Mouse (Mus musculus) midbrain, embryonic 11.5 days (tissue): ENCODE results near the gene Chmp4b. TPM values are rescaled to one million over a fixed set of nuclear protein-coding genes. Genes with fewer than 3 reads are reported as not detected.
A peak's percentile ranks its signal among the peaks of the same experiment; 100 is the strongest.

Experiments
- ATAC-seq: fragments of 200-750 bp; cut with Nextera tagmentation; 2 replicates; pipeline ENCODE4 v1.8.0; 2017; ENCODE audit warnings: moderate TSS enrichment, moderate library complexity; ENCODE audit not compliant: low FRiP score
- DNase-seq: peaks from one replicate; pipeline ENCODE4 v3.0.0; 2015; ENCODE audit warnings: low spot score; ENCODE audit errors: missing footprints
- H3K27ac ChIP-seq: fragments of 300-500 bp; sonication (generic); 2 replicates; pipeline ENCODE4 v1.5.1; 2014; ENCODE audit warnings: low read depth, low read length
- H3K27me3 ChIP-seq: fragments of 300-500 bp; sonication (generic); 2 replicates; pipeline ENCODE4 v1.6.1; 2014; ENCODE audit warnings: mild to moderate bottlenecking, low read length, moderate library complexity, mixed read lengths; ENCODE audit not compliant: control insufficient read depth, insufficient read depth
- H3K36me3 ChIP-seq: fragments of 300-500 bp; sonication (generic); 2 replicates; pipeline ENCODE4 v1.6.1; 2014; ENCODE audit warnings: mild to moderate bottlenecking, low read length, moderate library complexity, mixed read lengths; ENCODE audit not compliant: control insufficient read depth, insufficient read depth
- H3K4me1 ChIP-seq: fragments of 300-500 bp; sonication (generic); 2 replicates; pipeline ENCODE4 v1.6.1; 2014; ENCODE audit warnings: low read length; ENCODE audit not compliant: control insufficient read depth, insufficient read depth
- H3K4me2 ChIP-seq: fragments of 300-500 bp; sonication (generic); 2 replicates; pipeline ENCODE4 v1.6.1; 2014; ENCODE audit warnings: mild to moderate bottlenecking, moderate library complexity
- H3K4me3 ChIP-seq: fragments of 300-500 bp; sonication (generic); 2 replicates; pipeline ENCODE4 v1.5.1; 2014; ENCODE audit warnings: low read depth, low read length
- H3K9ac ChIP-seq: fragments of 300-500 bp; sonication (generic); 2 replicates; pipeline ENCODE4 v1.6.1; 2014; ENCODE audit warnings: low read length
- H3K9me3 ChIP-seq: fragments of 300-500 bp; sonication (generic); 2 replicates; pipeline ENCODE4 v1.6.1; 2016; ENCODE audit warnings: low read length; ENCODE audit not compliant: control insufficient read depth
- WGBS: fragments of 180-500 bp; shearing (Covaris S2); extraction: QIAGEN DNeasy Blood & Tissue Kit; methylation state at CpG from one replicate; pipeline ENCODE4 v1.1.7; 2014; 5-methylcytosine and 5-hydroxymethylcytosine counted together
- polyA plus RNA-seq: library from polyadenylated mRNA; unstranded; fragments of >200 nt; fragmentation: Nextera tagmentation; extraction: Ambion mirVana; gene quantifications from 2 replicates; pipeline ENCODE4 v1.2.1, GENCODE M21; 2014

The Chmp4b gene
- polyA plus RNA-seq, 1 experiment from 2014 or later, result 12.7 TPM

DNA sequence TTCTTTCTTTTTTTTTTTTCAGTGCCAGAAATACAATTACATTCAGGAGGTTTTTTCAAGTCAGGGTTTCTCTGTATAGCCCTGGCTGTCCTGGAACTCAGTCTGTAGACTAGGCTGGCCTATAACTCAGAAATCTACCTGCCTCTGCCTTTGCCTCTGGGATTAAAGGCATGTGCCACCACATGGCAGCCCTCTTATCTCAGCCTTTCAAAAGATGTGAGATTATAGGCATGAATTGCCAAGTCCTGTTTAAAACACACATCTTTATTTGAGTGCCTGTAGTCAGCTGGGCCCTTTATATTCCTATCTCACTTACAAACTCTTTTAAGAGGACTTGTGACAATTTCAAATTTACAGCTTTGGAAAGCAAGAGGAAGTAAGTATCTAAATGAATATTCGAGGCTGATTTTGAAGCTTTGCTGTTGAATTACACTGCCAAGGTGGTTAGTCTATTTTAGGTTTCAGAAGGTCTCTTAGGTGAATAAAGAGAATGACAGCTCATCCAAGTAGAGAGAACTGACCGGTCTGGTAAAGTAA, 4.4 kb downstream of the Chmp4b start:
- H3K36me3 ChIP-seq, result peaks cover 3% of the 10 kb centered on the region; the same call in 1 of the 2 replicates
- no peak overlapping the region for H3K4me2 ChIP-seq
- H3K9ac ChIP-seq, result no peak overlapping the region
- H3K9me3 ChIP-seq, result no peaks in the 10 kb centered on the region
- DNase-seq (no peak), ATAC-seq (no peak)
- H3K27ac ChIP-seq, result no peak overlapping the region
- H3K27me3 ChIP-seq, result no peaks in the 10 kb centered on the region
- no peak overlapping the region for H3K4me3 ChIP-seq
- peaks cover 10% of the 10 kb centered on the region for H3K4me1 ChIP-seq
- WGBS, result 90% methylated on average over 2 of the region's 2 CpGs

DNA sequence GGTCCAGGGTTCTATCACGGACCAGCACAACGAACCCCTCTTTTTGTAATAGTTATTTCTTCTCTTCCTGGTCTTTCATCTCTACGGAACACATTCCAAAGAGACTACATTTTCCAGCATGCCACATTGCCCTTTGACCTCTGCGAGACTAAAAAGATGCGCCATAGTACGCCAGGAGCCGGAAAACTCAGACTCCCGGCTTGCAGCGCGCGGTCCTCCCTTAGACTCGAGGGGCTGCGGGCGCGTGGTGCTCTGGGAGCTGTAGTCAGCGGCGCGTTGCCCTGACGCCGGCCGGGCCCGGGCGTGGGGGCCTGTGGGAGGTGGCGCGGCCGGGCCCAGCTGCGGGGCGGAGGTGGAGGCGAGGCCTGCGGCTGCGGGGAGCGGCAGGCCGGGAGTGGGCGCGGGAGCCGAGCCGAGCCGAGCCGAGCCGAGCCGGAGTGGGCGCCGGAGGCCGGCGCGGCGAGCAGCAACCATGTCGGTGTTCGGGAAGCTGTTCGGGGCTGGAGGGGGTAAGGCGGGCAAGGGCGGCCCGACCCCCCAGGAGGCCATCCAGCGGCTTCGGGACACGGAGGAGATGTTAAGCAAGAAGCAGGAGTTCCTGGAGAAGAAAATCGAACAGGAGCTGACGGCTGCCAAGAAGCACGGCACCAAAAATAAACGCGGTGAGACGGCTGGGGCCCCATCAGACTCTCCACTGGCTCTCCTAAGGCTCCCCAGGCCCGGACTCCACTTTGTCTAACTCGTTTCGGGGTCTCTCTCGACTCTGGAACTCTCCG, 5.4 kb downstream of the Chmp4b start:
- H3K9ac ChIP-seq, result peak overlapping the region; percentile 93
- H3K27me3 ChIP-seq, result no peaks in the 10 kb centered on the region
- peak overlapping the region; percentile 25; the same call in 1 of the 2 replicates for H3K27ac ChIP-seq
- peaks cover 3% of the 10 kb centered on the region; the same call in 1 of the 2 replicates for H3K36me3 ChIP-seq
- H3K4me2 ChIP-seq, result peak overlapping the region; percentile 66
- DNase-seq (peak; percentile 99), ATAC-seq (peak; percentile 100)
- H3K9me3 ChIP-seq, result no peaks in the 10 kb centered on the region
- WGBS, result under 1% methylated on average over 61 of the region's 67 CpGs
- H3K4me1 ChIP-seq, result peaks cover 10% of the 10 kb centered on the region
- peak overlapping the region; percentile 91 for H3K4me3 ChIP-seq

DNA sequence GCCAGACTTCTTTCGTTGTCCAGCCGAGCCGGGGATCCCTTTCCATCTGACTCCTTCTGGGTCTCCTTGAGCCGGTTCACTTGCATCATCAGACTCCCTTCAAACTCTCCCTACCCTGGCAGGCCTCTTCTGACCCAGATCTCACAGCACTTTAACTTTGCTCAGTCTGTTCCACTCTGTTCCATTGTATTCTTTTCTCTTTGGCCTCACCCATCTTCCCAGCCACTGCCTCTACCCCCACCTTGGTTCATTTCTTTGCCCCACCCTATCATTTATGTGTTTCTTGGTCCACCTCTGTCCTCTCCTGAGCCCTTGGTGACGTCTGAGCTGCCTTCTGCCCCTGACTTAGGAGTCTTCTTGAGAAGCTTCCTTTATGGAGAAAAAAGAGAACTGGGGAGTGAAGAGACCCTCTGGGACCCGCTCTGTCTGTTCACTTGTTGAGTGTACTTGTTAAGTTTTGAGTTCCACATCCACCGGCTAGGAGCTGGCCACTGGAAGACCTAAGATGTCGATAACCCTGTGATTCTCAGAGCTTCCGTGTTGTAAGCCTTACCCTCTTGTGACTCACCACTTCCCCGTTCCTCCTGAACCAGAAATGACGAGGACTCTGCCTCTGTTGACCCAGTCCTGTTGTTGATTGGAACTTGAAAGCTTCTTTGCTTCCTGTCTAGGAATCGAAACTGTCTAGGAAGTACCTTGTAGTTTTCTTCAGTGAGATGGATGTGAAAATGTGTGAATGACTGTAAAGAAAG, 6.2 kb downstream of the Chmp4b start:
- H3K4me1 ChIP-seq, result peaks cover 10% of the 10 kb centered on the region
- peak overlapping the region; percentile 93 for H3K9ac ChIP-seq
- DNase-seq (no peak), ATAC-seq (peak; percentile 17; the same call in 1 of the 2 replicates)
- H3K4me2 ChIP-seq, result peak overlapping the region; percentile 66
- no peaks in the 10 kb centered on the region for H3K27me3 ChIP-seq
- H3K36me3 ChIP-seq, result peaks cover 3% of the 10 kb centered on the region; the same call in 1 of the 2 replicates
- H3K9me3 ChIP-seq, result no peaks in the 10 kb centered on the region
- H3K4me3 ChIP-seq, result peak overlapping the region; percentile 91
- H3K27ac ChIP-seq, result peak overlapping the region; percentile 25; the same call in 1 of the 2 replicates
- 19% methylated on average over 12 of the region's 12 CpGs for WGBS

DNA sequence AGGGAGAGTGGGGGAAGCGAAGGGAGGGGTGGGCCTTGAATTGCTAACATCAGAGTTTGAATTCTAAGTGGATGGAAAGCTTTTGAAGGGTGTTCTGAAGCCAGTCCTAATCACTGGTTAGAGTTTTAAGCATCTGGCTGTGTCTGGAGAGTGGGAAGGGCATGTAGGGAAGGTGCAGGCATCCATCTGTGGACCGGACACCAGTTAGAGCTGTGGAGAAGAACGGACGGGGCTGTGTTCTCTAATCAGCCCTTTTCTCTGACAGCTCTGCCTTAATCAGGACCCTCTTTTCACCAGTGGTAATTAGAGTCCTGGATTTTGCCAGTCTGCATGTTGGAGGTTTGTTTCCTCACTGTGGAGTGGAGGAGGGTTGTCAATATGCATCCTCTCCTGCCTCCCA, 7.6 kb downstream of the Chmp4b start:
- Histone ChIP-seq H3K27ac (no peak overlapping the region), H3K4me3 (no peak overlapping the region), H3K36me3 (peaks cover 3% of the 10 kb centered on the region; the same call in 1 of the 2 replicates), H3K4me1 (peaks cover 10% of the 10 kb centered on the region), H3K9me3 (no peaks in the 10 kb centered on the region), H3K4me2 (no peak overlapping the region), H3K27me3 (no peaks in the 10 kb centered on the region), H3K9ac (no peak overlapping the region; the same call in 1 of the 2 replicates)
- no peak for ATAC-seq
- DNase-seq, result no peak
- 92% methylated on average over 4 of the region's 4 CpGs for WGBS

DNA sequence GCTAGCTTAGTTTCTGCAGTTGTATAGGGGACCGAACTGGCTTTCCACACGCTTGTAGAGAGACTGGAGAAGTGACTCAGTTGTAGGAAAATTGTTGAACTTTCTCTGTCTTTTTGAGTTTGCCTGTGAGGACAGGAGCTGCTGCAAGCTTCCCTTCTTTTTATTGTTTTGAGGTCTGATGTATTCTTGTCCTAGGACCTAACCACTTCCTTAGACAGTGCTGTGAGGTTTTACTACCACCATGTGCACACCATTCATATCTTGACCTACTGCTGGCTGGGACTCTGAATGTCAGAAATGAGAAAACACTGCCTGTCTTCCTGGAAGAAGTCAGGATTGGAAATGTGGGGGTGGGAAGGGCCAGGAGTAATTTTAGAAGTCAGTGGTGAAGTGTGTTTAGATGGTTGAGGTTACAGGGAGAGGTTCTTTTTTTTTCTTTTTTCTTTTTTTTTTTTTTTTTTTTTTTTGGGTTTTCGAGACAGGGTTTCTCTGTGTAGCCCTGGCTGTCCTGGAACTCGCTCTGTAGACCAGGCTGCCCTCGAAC, 8.1 kb downstream of the Chmp4b start:
- no peaks in the 10 kb centered on the region for H3K27me3 ChIP-seq
- no peak overlapping the region for H3K9ac ChIP-seq
- H3K4me3 ChIP-seq, result no peak overlapping the region
- no peak for DNase-seq
- H3K9me3 ChIP-seq, result no peaks in the 10 kb centered on the region
- H3K4me2 ChIP-seq, result no peak overlapping the region
- H3K36me3 ChIP-seq, result peaks cover 3% of the 10 kb centered on the region; the same call in 1 of the 2 replicates
- no peak for ATAC-seq
- WGBS, result 90% methylated on average over 3 of the region's 5 CpGs
- no peak overlapping the region for H3K27ac ChIP-seq
- peaks cover 10% of the 10 kb centered on the region for H3K4me1 ChIP-seq

DNA sequence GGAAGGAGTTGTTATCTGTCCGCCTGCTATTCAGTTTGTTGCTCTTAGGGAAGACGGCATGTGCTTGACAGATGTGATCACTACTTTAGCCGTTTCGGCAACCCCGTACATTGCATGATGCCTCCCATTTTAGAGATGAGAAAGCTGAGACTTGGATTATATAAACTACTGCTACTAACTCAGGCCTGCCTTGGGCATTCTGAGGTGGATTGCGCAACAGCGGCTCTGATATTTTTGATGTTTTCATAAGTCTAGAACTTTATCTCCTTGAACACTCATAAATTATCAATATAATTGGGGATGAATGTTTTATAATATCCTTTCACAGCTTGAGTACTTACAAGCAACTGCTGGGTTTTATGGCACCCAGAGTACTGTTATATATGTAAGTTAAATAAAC, 17.2 kb downstream of the Chmp4b start:
- ATAC-seq (no peak), DNase-seq (no peak)
- Histone ChIP-seq H3K27me3 (no peaks in the 10 kb centered on the region), H3K4me3 (no peak overlapping the region), H3K4me1 (no peaks in the 10 kb centered on the region), H3K9ac (no peak overlapping the region), H3K4me2 (no peak overlapping the region), H3K27ac (no peak overlapping the region), H3K9me3 (no peaks in the 10 kb centered on the region), H3K36me3 (no peaks in the 10 kb centered on the region)
- WGBS, result 89% methylated on average over 7 of the region's 7 CpGs

DNA sequence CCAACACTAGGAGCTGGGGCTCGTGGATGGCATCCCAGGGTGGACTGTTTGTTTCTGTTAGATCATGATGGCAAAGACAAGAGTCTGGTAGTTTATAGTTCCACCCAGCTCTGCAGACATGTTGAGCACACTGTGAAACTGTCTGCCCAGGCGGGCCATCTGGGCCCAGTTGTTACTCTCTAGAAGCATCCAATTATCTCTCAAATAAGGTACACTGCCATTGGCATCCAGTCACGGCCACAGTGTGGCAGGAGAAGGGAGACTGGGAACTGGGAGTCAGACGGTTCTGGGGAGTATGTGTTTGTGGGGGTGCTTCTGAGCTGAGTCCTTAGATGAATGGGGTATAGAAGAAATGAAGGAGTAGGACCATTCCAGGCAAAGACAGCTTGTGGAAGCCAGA, 18.6 kb downstream of the Chmp4b start:
- Histone ChIP-seq H3K4me3 (no peak overlapping the region), H3K4me1 (no peaks in the 10 kb centered on the region), H3K9ac (no peak overlapping the region), H3K36me3 (no peaks in the 10 kb centered on the region), H3K9me3 (no peaks in the 10 kb centered on the region), H3K27ac (no peak overlapping the region), H3K27me3 (no peaks in the 10 kb centered on the region), H3K4me2 (no peak overlapping the region)
- 81% methylated on average over 4 of the region's 4 CpGs for WGBS
- ATAC-seq (no peak), DNase-seq (no peak)

DNA sequence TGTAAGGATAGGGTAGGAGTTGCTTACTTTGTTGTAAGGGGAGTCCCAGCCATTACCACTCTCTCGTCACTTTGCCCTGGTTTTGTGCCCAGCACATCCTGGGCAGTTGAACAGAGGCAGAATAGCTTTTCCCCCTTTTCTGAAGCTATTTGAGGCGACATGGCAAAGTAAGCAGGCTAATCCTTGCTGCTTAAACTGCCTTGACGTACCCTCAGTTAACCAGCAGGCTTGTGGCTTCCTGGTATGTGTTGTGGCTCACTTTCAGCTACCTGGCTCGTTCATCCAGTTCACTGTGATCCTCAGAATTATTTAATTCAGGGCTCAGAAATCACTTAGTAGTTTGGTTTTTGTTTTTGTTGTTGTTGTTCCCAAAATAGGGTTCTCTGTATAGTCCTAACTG, 19.2 kb downstream of the Chmp4b start:
- Histone ChIP-seq H3K9me3 (no peaks in the 10 kb centered on the region), H3K9ac (no peak overlapping the region), H3K4me1 (no peaks in the 10 kb centered on the region), H3K27ac (no peak overlapping the region), H3K4me3 (no peak overlapping the region), H3K4me2 (no peak overlapping the region), H3K36me3 (peaks cover 3% of the 10 kb centered on the region; the same call in 1 of the 2 replicates), H3K27me3 (no peaks in the 10 kb centered on the region)
- ATAC-seq (no peak), DNase-seq (no peak)
- WGBS, result 84% methylated on average over 4 of the region's 4 CpGs
